Mouse (Mus musculus) frontal cortex, adult (tissue): ENCODE measurements around the gene Supt20.
"Not testable (repeated sequence)": the region's sequence is repeated elsewhere in the genome, so short reads cannot be mapped to it uniquely, and the experiment has no call there.

Source experiments
- ATAC-seq: cut with Nextera tagmentation; 2 replicates; pipeline ENCODE4 v1.9.2; 2017; ENCODE audit warnings: mild to moderate bottlenecking, moderate library complexity, mixed read lengths; ENCODE audit not compliant: low TSS enrichment

The Supt20 gene

DNA sequence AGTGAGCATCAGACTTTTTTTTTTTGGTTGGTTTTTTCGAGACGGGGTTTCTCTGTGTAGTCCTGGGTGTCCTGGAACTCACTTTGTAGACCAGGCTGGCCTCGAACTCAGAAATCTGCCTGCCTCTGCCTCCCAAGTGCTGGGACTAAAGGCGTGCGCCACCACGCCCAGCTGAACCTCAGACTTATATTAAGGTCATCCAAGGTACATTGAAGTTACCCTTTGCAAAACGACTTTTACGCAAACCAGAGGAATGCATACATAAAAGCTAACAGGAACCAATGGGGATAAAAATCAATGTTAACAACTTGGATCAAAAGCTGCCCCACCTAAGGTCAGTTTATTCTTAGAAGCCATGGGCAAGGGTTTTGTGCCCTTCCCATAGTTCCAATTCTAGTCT, 11.5 kb downstream of the Supt20 start:
- not testable (repeated sequence) for ATAC-seq

DNA sequence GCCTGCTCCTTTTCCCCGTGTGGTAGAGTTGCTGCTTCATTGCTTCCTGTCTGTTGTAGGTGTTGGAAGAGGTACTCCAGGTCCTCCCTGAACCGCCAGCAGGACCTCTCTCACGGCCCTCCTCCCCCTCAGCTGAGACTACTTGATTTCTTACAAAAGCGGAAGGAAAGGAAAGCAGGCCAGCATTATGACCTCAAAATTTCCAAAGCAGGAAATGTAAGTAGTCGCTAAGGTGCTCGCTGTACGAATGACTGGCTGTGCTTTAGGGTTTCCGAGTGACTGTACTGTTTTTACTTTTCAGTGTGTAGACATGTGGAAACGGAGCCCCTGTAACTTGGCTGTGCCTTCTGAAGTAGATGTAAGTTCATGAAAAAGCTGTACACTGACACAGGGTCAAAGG, 16.4 kb downstream of the Supt20 start:
- ATAC-seq = no peak

DNA sequence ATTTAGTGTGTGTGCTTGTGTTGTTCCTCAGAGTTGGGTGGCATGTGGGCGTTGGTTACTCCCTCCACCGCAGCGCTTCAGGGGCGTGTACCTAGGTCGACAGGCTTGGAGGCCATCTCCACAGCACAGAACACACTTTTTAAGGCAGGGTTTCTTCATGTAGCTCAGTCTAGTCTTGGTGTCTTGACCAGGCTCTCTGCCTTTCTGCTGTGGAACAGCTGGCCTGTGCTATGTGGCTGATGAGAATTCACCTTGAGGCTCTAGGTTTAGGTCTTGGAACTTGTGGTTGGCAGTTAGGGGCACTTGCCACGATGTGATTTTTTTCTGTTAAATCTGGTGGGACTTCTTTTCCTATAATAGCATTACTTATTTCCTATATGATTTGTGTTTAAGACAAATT, 21.6 kb downstream of the Supt20 start, which contains the start of gene Gm21958:
Gene Gm21958, minus strand, starts transcription at position 101 of the 400 bp plus-strand sequence.
- no peak for ATAC-seq

DNA sequence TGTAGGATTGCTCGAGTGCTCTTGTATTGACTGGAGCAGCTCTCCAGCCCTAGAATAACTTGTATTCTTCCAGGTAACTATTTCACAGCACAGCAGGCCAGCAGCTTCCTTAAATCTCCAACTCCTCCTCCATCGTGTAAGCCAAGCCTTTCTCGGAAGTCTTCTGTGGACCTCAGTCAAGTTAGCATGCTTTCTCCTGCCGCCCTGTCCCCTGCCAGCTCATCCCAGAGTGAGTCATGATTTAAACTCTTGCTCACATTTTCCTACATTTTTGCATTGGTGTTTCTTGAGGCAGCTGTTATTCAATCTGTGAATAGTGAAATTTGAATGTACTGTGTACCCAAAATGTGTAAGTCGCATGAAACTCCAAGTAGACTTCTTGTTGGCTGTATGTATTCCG, 22.9 kb downstream of the Supt20 start:
- peak; percentile 91 for ATAC-seq

DNA sequence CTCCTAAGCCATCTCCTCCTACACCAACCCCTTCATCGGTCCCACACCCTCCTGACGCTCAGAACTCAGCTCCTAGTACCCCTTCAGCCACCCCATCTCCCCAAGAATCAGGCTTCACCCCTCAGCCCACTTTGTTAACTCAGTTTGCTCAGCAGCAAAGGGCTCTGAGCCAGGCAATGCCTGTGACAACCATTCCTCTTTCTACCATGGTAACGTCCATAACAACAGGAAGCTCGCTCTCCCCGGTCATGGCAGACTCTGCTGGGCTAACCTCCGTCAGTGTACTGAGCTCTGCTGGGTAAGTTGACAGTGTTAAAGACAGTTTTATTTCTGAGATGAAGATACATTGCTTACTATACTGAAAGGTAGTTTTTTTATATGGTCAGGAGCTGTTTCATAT, 24.7 kb downstream of the Supt20 start:
- ATAC-seq = no peak

DNA sequence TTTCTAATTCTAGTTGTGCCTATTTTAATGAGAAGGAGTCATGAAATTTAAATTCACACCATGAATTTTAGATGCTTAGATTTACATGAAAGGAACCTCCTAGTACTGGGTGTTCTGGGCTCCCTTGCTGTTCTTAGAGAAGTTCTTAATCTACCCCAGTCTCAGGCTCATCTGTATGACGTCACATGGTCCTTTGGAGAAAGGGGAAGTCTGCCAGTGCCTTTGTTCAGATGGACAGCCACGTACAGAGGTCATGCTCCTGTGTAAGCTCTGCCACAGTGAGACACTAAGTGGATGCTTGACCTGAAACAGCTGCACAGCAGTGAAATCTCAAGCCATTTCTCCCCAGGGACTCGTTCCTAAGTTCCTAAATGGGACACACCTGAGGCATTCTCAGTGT, 26.3 kb downstream of the Supt20 start:
- no peak for ATAC-seq

DNA sequence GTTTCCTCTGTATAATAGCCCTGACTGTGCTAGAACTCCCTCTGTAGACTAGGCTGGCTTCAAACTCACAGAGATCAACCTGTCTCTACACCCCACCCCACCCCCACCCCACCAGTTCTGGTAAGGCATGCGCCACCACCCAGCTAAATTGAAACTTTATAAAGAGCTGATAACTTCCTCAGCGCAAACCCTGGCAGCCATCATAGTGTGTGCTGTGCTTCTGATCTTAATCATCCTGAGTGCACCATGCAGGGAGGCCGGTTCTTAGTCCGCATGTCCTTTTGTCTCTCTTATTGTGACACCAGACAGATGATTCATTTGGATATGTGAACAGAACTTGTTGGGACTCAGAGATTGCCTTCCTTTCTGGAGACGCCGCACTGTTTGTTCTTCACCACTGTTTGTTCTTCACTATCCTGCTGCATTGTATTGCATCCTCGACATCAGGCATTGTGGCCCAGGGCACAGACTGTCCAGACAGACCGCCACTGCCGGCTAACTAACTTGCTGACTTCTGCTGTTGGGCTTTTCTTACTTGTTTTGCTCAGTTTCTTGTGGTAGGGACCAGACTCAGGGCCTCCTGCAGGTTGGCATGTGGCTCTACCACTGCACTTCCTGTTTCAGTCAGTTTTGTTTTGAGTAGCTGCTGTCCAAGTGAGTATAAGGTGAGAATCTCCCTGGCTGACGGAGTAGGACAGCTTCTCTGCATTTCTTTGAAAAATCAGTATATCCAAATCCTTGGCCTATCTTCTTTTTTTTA, 31.3 kb downstream of the Supt20 start:
- ATAC-seq = no peak

DNA sequence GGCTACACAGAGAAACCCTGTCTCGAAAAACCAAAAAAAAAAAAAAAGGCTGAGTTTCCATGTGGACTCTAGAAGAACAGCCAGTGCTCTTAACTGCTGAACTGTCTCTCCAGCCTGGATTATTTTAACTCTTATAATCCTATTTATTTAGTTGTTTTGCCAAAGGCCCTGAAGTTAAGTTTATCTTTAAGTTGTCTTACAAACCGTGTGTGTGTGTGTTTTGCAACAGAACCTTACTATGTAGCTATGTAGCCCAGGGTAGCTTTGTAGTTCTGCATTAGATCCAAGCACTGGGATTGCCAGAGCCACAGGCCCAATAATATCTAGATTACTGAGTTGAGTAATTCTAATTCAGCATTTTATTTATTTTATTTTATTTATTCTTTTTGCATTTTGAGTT, 32.7 kb downstream of the Supt20 start:
- ATAC-seq = no peak

DNA sequence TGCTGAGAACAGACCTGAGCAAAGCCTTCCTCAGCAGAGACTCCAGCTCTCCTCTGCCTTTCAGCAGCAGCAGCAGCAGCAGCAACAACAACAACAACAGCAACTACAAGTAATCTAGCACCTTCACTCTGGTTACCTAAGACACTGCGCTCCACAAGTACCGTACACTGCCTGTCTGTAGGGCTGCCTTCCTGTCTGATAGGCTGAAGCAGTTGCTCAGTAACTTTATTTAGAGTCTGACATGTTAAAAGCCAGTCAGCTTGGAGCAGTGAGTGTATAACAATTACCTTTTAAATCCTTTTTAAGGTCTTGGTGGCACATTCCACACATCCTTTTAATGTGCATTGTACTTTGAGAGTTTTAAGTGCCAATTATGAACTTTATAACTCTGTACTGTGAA, 35.0 kb downstream of the Supt20 start:
- ATAC-seq = no peak

DNA sequence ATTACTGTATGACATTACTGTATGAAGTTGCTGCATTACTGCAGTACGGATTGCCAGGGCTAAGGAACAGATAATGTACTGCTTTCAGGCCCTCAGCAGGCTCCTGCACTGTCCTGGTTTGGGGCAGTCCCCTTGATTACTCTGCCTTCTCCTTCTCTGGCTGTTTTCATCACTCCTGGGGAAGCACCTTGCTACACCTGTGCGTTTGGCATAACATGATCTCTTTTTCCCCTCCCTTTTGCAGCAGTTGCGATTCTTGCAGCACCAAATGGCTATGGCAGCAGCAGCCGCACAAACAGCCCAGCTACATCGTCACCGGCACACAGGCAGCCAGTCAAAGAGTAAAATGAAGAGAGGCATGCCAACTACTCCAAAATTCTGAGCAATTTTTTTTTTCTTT, 35.5 kb downstream of the Supt20 start:
- ATAC-seq = no peak

DNA sequence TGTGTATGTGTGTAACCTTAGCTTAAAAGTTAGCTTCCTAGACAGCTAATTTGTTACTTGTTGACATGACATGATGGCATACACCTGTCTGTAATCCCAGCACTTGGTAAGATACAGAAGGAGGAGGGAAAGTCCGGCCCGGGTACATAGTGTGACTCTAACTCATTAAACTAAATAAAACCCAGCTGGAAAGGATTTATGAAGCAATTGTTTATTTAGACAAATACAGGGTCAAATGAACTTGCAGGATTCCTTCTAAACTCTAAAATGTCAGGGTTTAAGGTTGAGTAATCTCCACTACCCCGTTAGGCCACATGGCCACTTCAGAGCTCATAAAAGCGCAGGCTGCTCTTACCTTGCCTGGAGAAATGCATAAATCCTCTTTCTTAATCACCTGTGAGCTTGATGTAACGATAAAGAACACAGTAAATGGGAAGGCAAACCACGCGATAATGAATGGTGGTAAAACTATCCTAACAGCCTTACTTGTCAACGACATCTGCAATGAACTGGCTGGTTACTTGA, 39.1 kb downstream of the Supt20 start:
- no peak for ATAC-seq

DNA sequence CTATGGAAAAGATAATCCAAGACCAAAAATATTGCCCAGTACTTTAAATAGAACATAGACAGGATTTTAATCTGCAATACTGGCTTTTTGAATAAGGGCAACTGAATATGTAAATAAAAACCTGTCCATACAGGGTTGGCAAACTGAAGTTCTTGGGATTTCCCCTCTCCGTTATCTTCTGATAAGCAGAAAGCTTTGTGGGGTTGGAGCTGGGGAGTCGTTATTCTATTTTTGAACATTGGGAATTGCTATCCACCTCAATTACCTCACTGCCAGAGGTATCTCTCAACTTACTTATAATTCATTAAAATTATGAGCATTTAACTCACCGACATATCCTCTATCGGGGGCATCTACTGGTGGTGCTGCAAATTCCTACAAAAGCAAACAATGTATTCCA, 39.8 kb downstream of the Supt20 start:
- ATAC-seq = no peak

DNA sequence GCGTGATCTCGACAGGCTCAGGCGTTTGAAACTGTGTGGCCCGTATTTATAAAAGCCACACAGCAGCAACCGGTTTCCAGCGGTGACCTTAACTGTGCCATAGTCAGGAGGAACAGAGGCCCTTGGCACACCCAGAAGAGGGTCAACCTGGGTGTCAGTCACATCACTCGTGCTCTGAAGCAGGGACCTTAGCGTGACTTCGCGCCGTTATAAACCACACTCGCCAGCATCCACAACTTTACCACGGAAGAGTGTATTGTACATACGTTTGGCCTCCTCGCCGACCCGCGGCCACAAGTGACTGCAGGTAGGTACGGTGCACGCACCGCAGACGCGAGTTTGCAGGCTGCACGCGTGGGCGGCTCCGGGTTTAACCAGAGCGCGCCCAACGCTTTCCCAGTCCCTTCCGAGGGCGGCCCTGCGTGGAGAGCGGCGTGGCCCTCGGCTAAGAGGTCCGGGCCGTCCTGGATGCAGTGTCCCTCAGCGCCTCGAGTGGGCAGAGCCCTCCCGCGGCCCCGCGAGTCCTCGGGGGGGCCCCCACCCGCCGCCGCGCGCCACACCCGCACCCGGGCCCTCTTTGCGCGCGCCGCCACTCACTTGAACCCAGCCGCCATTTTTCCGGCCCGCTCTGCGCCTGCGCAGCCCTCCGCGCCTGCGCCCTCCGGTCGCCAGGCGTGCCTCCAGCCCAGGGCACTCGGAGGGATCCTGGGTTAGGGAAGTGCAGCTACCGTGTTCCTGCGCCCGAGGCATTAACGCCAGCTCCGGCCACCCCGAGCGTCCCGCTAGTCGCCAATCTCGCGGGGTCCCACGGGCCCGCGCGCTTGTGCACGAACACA, 42.0 kb downstream of the Supt20 start:
- ATAC-seq = peak; percentile 91

DNA sequence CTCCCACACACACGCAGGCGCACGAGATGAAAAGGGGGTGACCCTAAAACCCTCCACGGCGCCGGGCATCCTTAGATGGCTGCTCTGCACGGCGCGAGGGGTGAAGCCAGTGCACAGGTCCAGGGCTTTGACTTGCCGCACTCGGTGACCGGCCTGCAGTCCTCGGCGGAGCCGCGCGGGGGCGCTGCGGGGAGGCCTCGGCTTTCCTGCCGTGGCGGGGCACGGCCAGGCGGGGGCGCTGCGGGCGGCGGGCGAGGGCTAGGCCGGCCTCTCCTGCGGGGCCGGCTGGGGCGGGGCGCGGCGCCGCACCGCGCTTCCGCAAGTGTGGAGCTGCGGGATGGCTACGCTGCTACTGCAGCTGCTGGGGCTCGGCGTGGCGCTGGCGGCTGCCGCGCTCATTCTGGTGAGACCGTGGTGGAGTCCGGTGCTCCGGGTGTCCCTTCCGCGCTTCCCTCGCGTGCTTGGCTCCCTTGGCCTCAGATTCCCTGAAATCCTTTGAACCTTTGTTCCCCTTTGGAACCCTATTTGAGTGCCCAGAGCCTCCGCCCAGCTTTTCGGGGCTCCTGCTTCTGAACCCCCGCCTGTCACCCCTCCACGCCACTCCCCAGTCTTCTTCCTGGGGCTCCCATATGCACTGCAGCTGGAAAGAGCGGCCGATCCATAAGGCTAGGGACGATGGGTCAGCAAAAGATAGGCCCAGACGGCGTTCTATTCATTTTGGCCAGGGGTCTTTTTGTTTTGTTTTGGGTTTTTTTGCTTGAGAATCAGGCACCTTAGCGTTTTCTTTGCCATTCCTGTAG, 42.8 kb downstream of the Supt20 start, which contains the start of the genes Exosc8 and Alg5:
Gene Exosc8, minus strand, starts transcription at position 147 of the 800 bp plus-strand sequence.
Gene Alg5, plus strand, starts transcription at position 293 of the 800 bp plus-strand sequence.
- peak; percentile 87 for ATAC-seq

DNA sequence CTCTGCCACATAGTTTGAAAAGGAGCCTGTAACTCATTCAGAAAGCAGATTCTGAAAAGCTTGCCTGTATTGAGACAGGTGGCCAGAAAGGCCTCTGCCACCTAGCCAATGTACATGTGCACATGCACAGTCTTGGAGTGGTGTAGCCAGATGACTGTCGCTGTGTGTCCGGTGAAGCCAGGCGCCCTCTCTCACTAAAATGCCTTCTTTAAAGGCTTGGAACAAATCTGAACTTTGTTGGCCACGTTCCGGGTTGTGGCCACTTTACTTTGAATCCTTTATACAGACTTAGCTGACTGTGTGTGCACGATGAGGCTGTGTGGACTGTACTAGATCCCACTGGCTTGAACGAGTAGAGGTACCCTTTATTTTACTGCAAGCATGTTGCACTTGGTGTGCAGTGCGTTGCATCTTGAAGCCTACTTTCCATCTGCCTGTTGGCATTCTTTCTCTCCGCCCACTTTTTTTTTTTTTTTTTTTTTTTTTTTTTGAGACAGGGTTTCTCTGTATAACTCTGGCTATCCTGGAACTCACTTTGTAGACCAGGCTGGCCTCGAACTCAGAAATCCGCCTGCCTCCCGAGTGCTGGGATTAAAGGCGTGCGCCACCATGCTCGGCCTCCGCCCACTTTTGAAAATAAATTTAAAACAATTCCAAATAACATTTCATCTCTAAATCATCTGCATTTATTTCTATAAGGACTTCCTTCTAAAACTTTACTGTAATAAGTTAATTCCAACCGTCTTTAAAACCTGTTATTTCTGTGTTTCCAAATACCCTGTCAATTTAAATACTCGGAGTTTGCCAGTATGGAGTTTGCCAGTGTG, 43.7 kb downstream of the Supt20 start:
- no peak; the same call in 1 of the 2 replicates for ATAC-seq

DNA sequence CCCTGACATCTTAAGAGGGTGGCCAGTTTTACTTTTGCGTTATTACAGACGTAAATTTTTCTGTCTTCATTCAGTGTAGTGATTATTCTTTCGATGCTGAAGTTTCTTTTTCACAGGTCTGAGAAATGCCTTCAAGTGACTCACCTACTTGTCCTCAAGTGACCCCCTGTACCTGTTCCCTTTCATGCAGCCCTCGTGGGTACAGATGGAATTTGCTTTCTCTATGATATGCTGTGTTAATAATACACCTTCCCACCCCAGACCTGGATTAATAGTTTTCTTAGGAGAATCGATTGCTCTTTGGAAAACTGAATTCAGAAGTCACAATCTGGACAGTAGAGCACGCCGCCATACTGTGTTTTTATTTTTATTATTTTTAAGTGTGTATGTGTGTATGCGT, 44.7 kb downstream of the Supt20 start:
- no peak for ATAC-seq

DNA sequence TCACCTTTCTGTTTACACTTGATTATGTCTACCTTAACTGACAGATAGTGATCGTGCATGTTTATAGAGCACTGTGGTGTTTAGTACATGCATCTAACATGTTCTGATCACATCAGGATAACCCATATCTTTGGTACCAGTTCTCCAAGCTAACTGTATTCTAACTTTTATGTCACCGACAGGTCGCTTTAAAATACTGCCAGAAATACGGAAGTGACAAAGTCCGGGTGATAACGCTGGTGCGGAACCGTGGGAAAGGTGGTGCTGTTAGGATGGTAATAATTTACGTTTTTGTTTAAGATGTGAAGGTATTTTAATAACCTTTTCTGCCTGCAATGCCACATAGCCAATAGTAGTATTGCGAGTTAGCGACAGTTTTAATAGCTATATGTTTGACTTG, 49.4 kb downstream of the Supt20 start:
- ATAC-seq = no peak

DNA sequence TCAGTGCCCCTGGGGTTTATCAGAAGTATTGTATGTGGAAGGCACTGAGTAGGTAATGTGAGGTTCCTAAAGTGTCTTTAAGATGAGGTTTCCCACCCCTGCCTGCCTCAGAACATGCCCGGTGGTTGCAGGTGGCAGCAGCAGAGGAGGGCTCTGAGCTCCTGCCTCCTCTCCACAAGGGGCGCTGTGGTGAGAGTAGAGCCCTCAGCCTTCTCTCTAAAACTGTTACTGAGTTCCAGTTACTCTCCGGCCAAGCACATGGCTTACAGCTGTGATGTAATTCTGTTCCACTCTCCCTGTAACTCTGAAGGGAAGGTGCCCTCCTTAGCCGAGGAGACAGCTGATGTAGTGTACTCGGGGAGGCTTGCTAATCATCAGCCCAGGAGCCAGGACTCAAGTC, 53.2 kb downstream of the Supt20 start:
- ATAC-seq = 0 out of 2 replicates have a peak, but pooled peaks have one; percentile 64

DNA sequence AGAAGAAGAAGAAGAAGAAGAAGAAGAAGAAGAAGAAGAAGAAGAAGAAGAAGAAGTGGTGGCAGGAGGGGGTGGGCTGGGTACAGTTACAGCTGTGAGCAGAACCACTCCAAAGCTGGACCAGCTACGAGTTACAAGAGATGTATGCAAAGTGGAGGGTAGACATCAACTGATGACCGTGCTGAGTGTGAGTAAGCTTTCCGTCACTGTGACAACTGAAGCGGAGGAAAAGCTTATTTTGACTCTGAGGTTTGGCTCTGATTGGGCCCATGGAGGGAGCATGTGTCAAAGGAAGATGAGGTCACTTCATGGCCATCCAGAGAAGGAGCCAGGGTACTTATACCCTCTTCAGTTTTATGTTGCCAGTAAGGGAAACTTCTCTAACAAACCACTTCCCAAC, 60.8 kb downstream of the Supt20 start:
- no peak for ATAC-seq

DNA sequence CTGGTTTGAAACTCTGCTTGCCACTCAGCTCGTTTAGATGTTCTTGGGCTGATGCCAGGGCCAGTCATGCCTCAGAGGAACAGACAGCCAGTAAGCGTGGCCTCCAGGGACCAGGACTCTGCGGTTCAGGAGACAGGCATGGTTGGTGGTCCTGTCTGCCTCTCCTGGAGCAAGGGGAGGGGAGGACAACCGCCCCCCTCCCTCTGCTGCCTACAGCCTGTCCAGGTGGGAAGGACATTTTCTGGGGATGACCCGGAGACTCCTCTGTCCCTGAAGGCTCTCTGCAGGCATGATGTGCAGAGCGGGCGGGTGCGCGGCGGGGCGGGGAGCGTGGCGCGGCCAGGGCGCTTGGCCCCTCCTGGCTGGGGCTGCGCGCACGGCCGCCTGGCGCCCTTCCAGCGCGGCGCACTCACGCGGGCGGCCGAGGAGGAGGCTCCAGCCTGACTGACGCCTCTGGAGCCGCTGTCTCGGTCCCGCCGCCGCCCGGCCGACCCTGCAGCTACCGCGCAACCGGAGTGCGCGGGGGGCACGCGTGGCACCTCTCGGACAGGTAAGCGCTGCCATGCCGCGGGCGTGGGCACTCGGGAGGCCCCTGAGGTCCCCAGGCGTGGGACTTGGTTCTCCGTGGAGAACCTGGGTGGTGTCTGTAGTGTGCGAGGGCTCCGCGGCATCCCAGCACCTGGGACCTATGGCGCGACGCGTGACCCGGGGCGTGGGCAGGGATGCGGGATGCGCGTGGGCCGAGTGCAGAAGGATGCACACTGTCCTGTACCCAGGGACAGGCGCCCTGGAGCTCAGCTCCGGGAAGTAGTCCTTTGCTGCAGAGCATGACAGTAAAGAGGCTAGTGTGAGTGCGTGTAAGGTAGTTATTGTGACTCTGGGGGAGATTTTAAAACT, 62.8 kb downstream of the Supt20 start, which contains the start of gene Smad9:
Gene Smad9, plus strand, starts transcription at position 438 of the 897 bp plus-strand sequence.
- ATAC-seq = peak; percentile 67
